Mouse (Mus musculus) MEL (cell line): ENCODE results near the gene T.

Experiments
- CTCF ChIP-seq, 3 experiments: IDR thresholded peaks in 2 of 3; conservative IDR thresholded peaks in 1 of 3; 2 replicates each; pipeline ENCODE4 v1.5.1; 2011 to 2012; ENCODE audit warnings: low read length in 3 of 3, low read depth in 2 of 3, mild to moderate bottlenecking in 2 of 3, improper control_type of control experiment in 1 of 3, inconsistent platforms in 1 of 3, mixed read lengths in 1 of 3, moderate library complexity in 1 of 3; ENCODE audit not compliant: control insufficient read depth in 1 of 3, insufficient read depth in 1 of 3, poor library complexity in 1 of 3, severe bottlenecking in 1 of 3
- MAFK ChIP-seq: IDR thresholded peaks from 2 replicates; pipeline ENCODE4 v1.6.1; 2011; ENCODE audit warnings: low read depth, mild to moderate bottlenecking, low read length, improper control_type of control experiment, borderline replicate concordance
- MAX ChIP-seq: IDR thresholded peaks from 2 replicates; pipeline ENCODE4 v1.6.1; 2011; ENCODE audit warnings: low read length, improper control_type of control experiment
- POLR2A ChIP-seq, 2 experiments: IDR thresholded peaks; 2 replicates each; pipeline ENCODE4 v1.6.1; 2011 to 2012; ENCODE audit warnings: low read length in 2 of 2, mild to moderate bottlenecking in 2 of 2, control low read depth in 1 of 2, improper control_type of control experiment in 1 of 2, low read depth in 1 of 2, moderate library complexity in 1 of 2; ENCODE audit not compliant: control insufficient read depth in 1 of 2, insufficient read depth in 1 of 2, poor library complexity in 1 of 2
- ZMIZ1 ChIP-seq: IDR thresholded peaks from 2 replicates; pipeline ENCODE4 v1.6.1; 2012; ENCODE audit warnings: low read depth, mild to moderate bottlenecking, inconsistent platforms, low read length, improper control_type of control experiment, moderate library complexity

- TF ChIP-seq POLR2A (IDR thresholded peaks at IDR 0.05; ENCODE audit: control insufficient read depth in 1 of 2, insufficient read depth in 1 of 2, low read depth in 1 of 2, low read length in 2 of 2, poor library complexity in 1 of 2) (no peak), CTCF (IDR thresholded peaks at IDR 0.05 in 2 of 3, conservative IDR thresholded peaks at IDR 0.05 in 1 of 3; ENCODE audit: control insufficient read depth in 1 of 3, insufficient read depth in 1 of 3, low read depth in 2 of 3, low read length in 3 of 3, poor library complexity in 1 of 3, severe bottlenecking in 1 of 3) (no peak), MAFK (no peak), ZMIZ1 (no peak), MAX (no peak)
Measured at GRCm38 (mm10) chr17:8385441-8385840, 48.8 kb upstream of the T start.
